Mouse (Mus musculus): Measurements from ENCODE around the gene Stox2.

- no peak for TF ChIP-seq TAL1 (IDR thresholded peaks at IDR 0.05; ENCODE audit: low read length)
- TF ChIP-seq GATA1 (IDR thresholded peaks at IDR 0.05; ENCODE audit: low read length): no peak
Measured at GRCm38 (mm10) chr8:47185396-47185795, 260.8 kb downstream of the Stox2 start.

Data from erythroblast, embryonic 14.5 days (primary cell).